ENCODE assay signal across 17 mouse cellular contexts in the genomic region with DNA sequence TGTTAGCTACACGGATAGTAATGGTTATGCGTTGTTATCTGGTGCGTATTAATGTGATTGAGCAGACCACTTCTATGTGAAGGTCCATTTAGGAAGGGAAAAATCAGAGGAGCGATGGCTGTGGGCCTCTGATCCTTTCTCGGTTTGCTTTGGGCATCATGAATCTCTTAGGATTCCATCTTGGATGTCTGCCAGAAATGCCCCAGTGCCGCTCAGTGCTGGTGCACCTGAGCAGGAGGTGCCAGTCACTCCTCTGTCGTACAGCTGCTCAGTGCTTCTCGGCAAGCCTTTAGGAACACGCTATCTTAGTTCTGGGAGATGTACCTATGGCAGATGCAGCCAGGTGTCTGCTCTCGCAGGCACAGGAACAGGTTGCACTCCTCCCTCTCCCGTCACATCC. TPM values are rescaled to one million over a fixed set of nuclear protein-coding genes. Genes with fewer than 3 reads are reported as not detected.
DNase-seq lines count a peak whose midpoint lies in the region; ATAC-seq lines count a peak whose summit lies in the region.
"Had no signal": no experiment of that assay in that cellular context is flagged by ENCODE, and none has a peak within 500 bp of the region (broad histone marks: within the 10 kb centered on the region; RNA-seq: fewer than 3 reads in every experiment).

No protein-coding gene starts in this region.

- DNase-seq in hindbrain, embryonic 10.5 days (ENCODE audit: low spot score), result no peak
- DNase-seq in midbrain, embryonic 11.5 days (ENCODE audit: low spot score, missing footprints), result peak; percentile 69
- no peak for DNase-seq in midbrain, embryonic 10.5 days (ENCODE audit: low spot score)
- DNase-seq in left cerebral cortex, adult 11 months (ENCODE audit: low spot score), result no peak
- DNase-seq in adrenal gland, adult 2 months, result no peak
- DNase-seq: adrenal gland, postnatal 25 days; embryo, embryonic 11 days; heart, postnatal 10 days had no signal

- H3K27me3 ChIP-seq in hindbrain, embryonic 13.5 days, result no peaks in the 10 kb centered on the region
- no peaks in the 10 kb centered on the region for H3K27me3 ChIP-seq in hindbrain, embryonic 10.5 days (ENCODE audit: insufficient read depth, poor library complexity, severe bottlenecking)
- no peaks in the 10 kb centered on the region for H3K27me3 ChIP-seq in midbrain, embryonic 11.5 days (ENCODE audit: control insufficient read depth, insufficient read depth, low read length)
- H3K27me3 ChIP-seq in midbrain, embryonic 10.5 days (ENCODE audit: low read depth, poor library complexity, severe bottlenecking), result no peaks in the 10 kb centered on the region
- no peaks in the 10 kb centered on the region for H3K27me3 ChIP-seq in kidney, embryonic 15.5 days
- H3K27me3 ChIP-seq: forebrain, embryonic 12.5 days; Patski; stomach, embryonic 15.5 days had no signal

- H3K4me1 ChIP-seq in hindbrain, embryonic 13.5 days (replicated peaks), result peaks cover 51% of the 10 kb centered on the region
- peaks cover 27% of the 10 kb centered on the region for H3K4me1 ChIP-seq in hindbrain, embryonic 10.5 days (replicated peaks)
- H3K4me1 ChIP-seq in midbrain, embryonic 11.5 days (ENCODE audit: control insufficient read depth, insufficient read depth, low read length), result peaks cover 20% of the 10 kb centered on the region
- H3K4me1 ChIP-seq in midbrain, embryonic 10.5 days, result peaks cover 45% of the 10 kb centered on the region
- H3K4me1 ChIP-seq in kidney, embryonic 15.5 days, result peaks cover 49% of the 10 kb centered on the region

- H3K27ac ChIP-seq in hindbrain, embryonic 13.5 days, result no peak overlapping the region
- no peak overlapping the region for H3K27ac ChIP-seq in hindbrain, embryonic 10.5 days
- H3K27ac ChIP-seq in midbrain, embryonic 11.5 days (ENCODE audit: low read depth, low read length), result no peak overlapping the region
- H3K27ac ChIP-seq in midbrain, embryonic 10.5 days (replicated peaks), result no peak overlapping the region
- H3K27ac ChIP-seq in kidney, embryonic 15.5 days, result no peak overlapping the region
- H3K27ac ChIP-seq: forebrain, embryonic 12.5 days; heart, embryonic 10.5 days; liver, embryonic 12.5 days; stomach, embryonic 15.5 days had no signal

- no peak for ATAC-seq in hindbrain, embryonic 13.5 days (ENCODE audit: low FRiP score)
- no peak for ATAC-seq in midbrain, embryonic 11.5 days (ENCODE audit: low FRiP score)
- ATAC-seq in kidney, embryonic 15.5 days (replicated peaks; ENCODE audit: low FRiP score), result no peak
- ATAC-seq: activated CD4-positive, CD25-positive, alpha-beta regulatory T cell, adult 4 months; hindbrain, embryonic 16.5 days; liver, embryonic 12.5 days; Patski had no signal

- WGBS in hindbrain, embryonic 13.5 days, result 71% methylated on average over 11 of the region's 11 CpGs
- WGBS in hindbrain, embryonic 10.5 days, result 94% methylated on average over 11 of the region's 11 CpGs
- 92% methylated on average over 11 of the region's 11 CpGs for WGBS in midbrain, embryonic 11.5 days
- WGBS in midbrain, embryonic 10.5 days, result 96% methylated on average over 11 of the region's 11 CpGs
- WGBS in kidney, embryonic 15.5 days, result 79% methylated on average over 11 of the region's 11 CpGs

- H3K36me3 ChIP-seq in hindbrain, embryonic 13.5 days, result no peaks in the 10 kb centered on the region
- 0 out of 2 replicates have a peak, but pooled peaks cover 10% of the 10 kb centered on the region for H3K36me3 ChIP-seq in hindbrain, embryonic 10.5 days
- H3K36me3 ChIP-seq in midbrain, embryonic 11.5 days (ENCODE audit: control insufficient read depth, insufficient read depth, low read length), result no peaks in the 10 kb centered on the region
- peaks cover 2% of the 10 kb centered on the region; the same call in 1 of the 2 replicates for H3K36me3 ChIP-seq in midbrain, embryonic 10.5 days
- H3K36me3 ChIP-seq in kidney, embryonic 15.5 days, result peaks cover 13% of the 10 kb centered on the region; the same call in 1 of the 2 replicates
- H3K36me3 ChIP-seq: forebrain, embryonic 12.5 days; liver, embryonic 12.5 days; stomach, embryonic 15.5 days had no signal

- 0 out of 2 replicates have a peak overlapping the region, but pooled peaks have one; percentile 19 for H3K9ac ChIP-seq in hindbrain, embryonic 13.5 days
- H3K9ac ChIP-seq in midbrain, embryonic 11.5 days (ENCODE audit: low read length), result no peak overlapping the region
- no peak overlapping the region for H3K9ac ChIP-seq in kidney, embryonic 15.5 days
- H3K9ac ChIP-seq: forebrain, embryonic 12.5 days; liver, embryonic 12.5 days; stomach, embryonic 15.5 days had no signal

- no peaks in the 10 kb centered on the region for H3K9me3 ChIP-seq in hindbrain, embryonic 13.5 days
- no peaks in the 10 kb centered on the region for H3K9me3 ChIP-seq in hindbrain, embryonic 10.5 days
- H3K9me3 ChIP-seq in midbrain, embryonic 11.5 days (ENCODE audit: control insufficient read depth, low read length), result no peaks in the 10 kb centered on the region
- 0 out of 2 replicates have a peak, but pooled peaks cover 5% of the 10 kb centered on the region for H3K9me3 ChIP-seq in midbrain, embryonic 10.5 days (replicated peaks)
- H3K9me3 ChIP-seq in kidney, embryonic 15.5 days (replicated peaks), result no peaks in the 10 kb centered on the region; the same call in 1 of the 2 replicates
- H3K9me3 ChIP-seq: forebrain, embryonic 12.5 days; heart, embryonic 10.5 days; liver, embryonic 12.5 days; stomach, embryonic 15.5 days had no signal

- no peak overlapping the region; the same call in 1 of the 2 replicates for H3K4me3 ChIP-seq in hindbrain, embryonic 13.5 days
- no peak overlapping the region for H3K4me3 ChIP-seq in hindbrain, embryonic 10.5 days
- H3K4me3 ChIP-seq in midbrain, embryonic 11.5 days (ENCODE audit: low read depth, low read length), result no peak overlapping the region
- H3K4me3 ChIP-seq in midbrain, embryonic 10.5 days, result no peak overlapping the region
- no peak overlapping the region for H3K4me3 ChIP-seq in kidney, embryonic 15.5 days (replicated peaks)
- H3K4me3 ChIP-seq: forebrain, embryonic 12.5 days; heart, embryonic 10.5 days; liver, embryonic 12.5 days; stomach, embryonic 15.5 days had no signal

- no peak overlapping the region for H3K4me2 ChIP-seq in hindbrain, embryonic 13.5 days
- H3K4me2 ChIP-seq in midbrain, embryonic 11.5 days, result no peak overlapping the region
- peak overlapping the region; percentile 12; the same call in 1 of the 2 replicates for H3K4me2 ChIP-seq in kidney, embryonic 15.5 days
- H3K4me2 ChIP-seq: forebrain, embryonic 12.5 days; liver, embryonic 12.5 days; stomach, embryonic 15.5 days had no signal

RNA-seq across cellular contexts. Expression of gene Zbed3, which starts 5.4 kb away (rescaled TPM):
- polyA plus RNA-seq in hindbrain, embryonic 13.5 days (2015; fragmentation: Nextera tagmentation; extraction: Ambion mirVana), result 41.0 and 42.5 TPM in 2 replicates
- 54.6 and 63.3 TPM in 2 replicates for polyA plus RNA-seq in hindbrain, embryonic 10.5 days (2016; fragmentation: Nextera tagmentation; extraction: Ambion mirVana)
- 45.7 and 48.5 TPM in 2 replicates for polyA plus RNA-seq in midbrain, embryonic 11.5 days (2014; fragmentation: Nextera tagmentation; extraction: Ambion mirVana)
- polyA plus RNA-seq in midbrain, embryonic 10.5 days (2016; fragmentation: Nextera tagmentation; extraction: Ambion mirVana), result 47.6 and 56.1 TPM in 2 replicates
- 77.8 and 84.1 TPM in 2 replicates for polyA plus RNA-seq in kidney, embryonic 15.5 days (2015; fragmentation: Nextera tagmentation; extraction: Ambion mirVana)
- total RNA-seq in adrenal gland, adult 2 months (2021), result 10 to 100 TPM; 21.6 to 30.8 TPM
- polyA plus RNA-seq in adrenal gland, adult 2 months (2012; rRNA removed), result 45.4 and 49.2 TPM in 2 replicates

RNA-seq across cellular contexts. Expression of gene Aggf1, which starts 46.4 kb away (rescaled TPM):
- 39.8 and 41.6 TPM in 2 replicates for polyA plus RNA-seq in hindbrain, embryonic 13.5 days (2015; fragmentation: Nextera tagmentation; extraction: Ambion mirVana)
- 37.4 and 39.9 TPM in 2 replicates for polyA plus RNA-seq in hindbrain, embryonic 10.5 days (2016; fragmentation: Nextera tagmentation; extraction: Ambion mirVana)
- polyA plus RNA-seq in midbrain, embryonic 11.5 days (2014; fragmentation: Nextera tagmentation; extraction: Ambion mirVana), result 55.1 and 56.5 TPM in 2 replicates
- polyA plus RNA-seq in midbrain, embryonic 10.5 days (2016; fragmentation: Nextera tagmentation; extraction: Ambion mirVana), result 41.0 and 41.9 TPM in 2 replicates
- 35.9 and 37.4 TPM in 2 replicates for polyA plus RNA-seq in kidney, embryonic 15.5 days (2015; fragmentation: Nextera tagmentation; extraction: Ambion mirVana)
- total RNA-seq in adrenal gland, adult 2 months (2021), result 10 to 100 TPM; 30.1 to 37.8 TPM
- polyA plus RNA-seq in adrenal gland, adult 2 months (2012; rRNA removed), result 33.8 and 37.0 TPM in 2 replicates
